Mouse (Mus musculus): ENCODE data around the gene Sgms1. TPM values are rescaled to one million over a fixed set of nuclear protein-coding genes. Genes with fewer than 3 reads are reported as not detected.
A peak's percentile ranks its signal among the peaks of the same experiment; 100 is the strongest.

Gene Sgms1
- polyA plus RNA-seq, 3 experiments from 2014 or later = 47.8 to 56.5 (median 51.5) TPM

DNA sequence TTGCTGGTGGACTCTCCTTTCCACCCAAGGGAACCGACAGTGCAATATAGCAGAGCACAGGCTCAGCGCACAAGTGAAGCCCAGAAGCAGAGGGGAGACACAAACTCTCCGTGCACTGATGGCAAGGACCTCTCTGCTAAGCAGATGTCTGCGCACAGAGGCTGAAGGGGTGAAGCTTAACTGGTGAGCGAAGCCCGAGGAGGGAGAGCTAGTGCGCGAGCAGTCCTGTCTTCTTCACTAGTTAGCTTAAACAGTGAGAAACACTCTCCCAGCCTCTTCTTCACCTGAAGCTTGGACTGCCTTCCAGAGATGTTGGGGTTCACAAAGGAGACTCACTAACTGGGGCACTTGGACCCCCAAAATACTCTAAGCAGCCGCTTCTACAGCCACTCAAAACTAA is 36.1 kb downstream of the Sgms1 start:
- no peak for ATAC-seq

DNA sequence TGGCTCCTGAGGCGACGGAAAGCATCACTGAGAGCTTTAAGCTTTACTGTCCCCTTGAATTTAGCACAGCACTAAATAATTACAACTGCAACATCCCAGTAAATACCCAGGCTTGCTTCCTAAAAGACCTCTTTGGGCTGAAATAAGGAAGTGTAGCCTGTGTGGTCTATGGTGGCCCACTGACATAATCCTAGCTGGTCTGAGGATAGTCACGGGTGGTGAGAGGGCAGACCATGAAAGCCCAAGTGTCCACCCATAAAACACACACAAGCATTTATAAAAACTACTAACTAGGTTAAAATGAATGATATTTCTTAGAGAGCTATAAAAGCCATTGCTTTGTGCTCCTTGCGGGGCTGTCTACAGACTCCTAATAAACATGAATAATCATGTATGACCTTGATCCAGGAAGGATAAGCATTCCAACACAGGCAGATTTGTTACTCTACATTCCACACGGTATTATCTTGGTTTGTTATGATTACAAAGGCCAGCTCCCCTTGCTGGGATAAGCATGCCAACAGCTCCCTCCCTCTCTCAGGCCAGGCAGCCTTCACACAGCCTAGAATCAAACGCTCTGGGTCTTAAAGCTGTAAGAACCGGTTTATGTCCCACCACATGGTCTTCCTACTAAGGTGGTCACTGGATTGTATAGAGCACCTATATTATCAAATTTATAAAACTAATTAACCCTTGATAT is 40.4 kb downstream of the Sgms1 start:
- ATAC-seq = no peak

DNA sequence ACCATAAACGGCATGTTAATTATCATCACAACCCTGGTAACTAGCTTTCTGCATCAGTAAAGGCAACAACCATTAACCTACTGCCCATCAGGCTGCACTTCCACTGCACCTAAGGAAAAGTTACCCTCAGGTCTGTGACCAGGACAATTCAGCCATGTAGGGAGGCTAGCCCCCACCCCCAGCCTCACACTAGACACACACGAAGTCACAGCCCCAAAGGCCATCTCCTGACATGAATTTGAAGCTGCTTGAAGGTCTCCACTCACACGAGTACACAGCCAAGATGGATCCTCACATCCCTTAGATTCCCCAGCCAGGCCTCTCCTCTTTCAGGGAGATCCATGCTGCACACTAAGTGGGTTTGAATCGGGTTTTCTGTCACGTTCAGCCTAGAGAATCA is 42.0 kb downstream of the Sgms1 start:
- ATAC-seq = no peak

DNA sequence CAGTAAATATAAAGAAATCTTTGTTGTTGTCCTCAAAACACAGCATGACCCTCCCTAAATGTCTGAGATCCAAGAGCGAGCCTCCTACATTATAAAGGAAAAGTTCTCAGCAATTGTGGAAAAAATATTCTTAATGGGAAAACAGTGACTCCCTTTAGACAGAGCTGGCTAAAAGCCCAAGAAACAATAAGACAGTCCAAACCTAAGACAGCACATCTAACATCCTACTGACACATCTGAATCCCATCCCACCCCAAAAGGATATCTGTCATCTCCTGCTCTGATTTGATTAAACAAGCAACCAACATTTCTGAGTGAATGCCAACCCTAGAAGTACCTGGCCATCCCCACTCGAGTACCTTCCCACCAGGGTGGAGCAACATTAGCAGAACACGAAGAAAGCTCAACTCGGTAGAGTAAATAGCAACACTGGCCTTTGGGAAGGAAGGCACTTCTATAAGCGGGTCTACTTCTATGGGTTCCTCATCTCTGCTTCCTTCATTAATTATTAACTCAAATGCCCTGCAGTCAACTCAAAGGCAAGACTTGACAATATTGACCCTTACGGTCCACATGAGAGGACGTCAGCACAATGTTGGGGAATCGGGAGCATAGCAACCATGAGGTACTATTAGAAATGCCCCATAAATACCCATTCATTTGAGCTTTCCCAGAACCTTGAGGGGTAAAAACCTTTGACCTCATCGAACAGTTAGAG is 42.7 kb downstream of the Sgms1 start:
- ATAC-seq = no peak

DNA sequence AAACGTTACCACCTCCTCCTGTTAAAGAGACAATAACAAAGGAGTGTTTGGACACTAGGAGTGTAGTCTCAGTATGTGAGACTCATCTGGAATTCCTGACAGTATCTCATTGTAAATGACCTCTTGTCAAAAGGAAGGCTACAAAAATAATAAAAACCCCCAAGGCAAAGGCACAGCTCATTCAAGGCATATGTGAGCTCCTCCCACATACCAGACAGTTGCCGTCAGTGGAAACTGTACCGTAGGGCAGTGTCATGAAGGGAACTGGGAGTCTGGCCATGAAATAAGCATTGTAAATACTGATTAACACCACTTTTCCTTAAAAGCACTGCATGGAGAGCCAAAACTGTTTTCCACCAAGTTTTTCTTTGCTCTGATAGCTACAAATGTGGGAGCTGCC is 43.3 kb downstream of the Sgms1 start:
- ATAC-seq = no peak

DNA sequence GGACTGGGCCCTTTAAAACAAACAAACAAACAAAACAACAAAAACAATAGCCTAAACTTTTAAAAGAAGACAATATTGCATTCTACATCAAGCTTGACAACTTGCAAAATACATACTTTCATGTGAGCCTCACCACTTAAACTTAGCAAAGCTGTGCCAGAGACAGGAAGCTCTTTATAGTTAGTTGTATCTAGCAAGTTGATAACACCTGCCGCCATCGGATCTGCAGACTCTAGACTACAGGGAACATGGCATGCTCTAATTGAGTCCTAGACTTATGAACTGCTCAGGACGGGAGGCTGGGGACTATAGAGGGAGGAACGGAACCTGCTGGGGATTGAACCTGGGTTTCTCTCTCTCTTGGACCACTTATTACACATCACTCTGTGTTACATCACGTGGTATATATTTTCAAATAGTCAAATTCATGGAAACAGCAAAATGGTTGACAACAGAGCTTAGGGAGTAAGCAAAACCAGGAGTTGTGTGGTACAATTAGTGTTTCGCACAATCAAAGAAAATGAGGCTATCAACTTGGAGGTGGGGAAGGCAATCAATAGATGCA is 44.3 kb downstream of the Sgms1 start:
- no peak for ATAC-seq

DNA sequence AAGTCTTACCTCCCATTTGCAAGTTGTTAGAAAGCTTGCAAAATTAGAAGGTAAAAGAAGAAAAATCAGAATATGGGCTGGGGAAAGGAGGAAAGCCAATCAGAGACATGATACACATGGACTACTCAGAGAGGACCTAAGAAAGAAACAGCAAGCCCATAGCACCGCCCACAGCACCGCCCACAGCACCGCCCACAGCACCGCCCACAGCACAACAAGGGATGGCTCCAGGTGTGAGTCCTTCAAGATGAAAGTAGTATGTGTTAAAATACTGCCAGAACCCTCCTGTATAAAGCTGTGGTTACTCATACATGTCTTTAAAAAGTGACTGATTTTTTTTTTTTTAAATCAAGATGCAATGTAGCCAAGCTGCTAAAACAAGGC is 44.8 kb downstream of the Sgms1 start:
- ATAC-seq = no peak

DNA sequence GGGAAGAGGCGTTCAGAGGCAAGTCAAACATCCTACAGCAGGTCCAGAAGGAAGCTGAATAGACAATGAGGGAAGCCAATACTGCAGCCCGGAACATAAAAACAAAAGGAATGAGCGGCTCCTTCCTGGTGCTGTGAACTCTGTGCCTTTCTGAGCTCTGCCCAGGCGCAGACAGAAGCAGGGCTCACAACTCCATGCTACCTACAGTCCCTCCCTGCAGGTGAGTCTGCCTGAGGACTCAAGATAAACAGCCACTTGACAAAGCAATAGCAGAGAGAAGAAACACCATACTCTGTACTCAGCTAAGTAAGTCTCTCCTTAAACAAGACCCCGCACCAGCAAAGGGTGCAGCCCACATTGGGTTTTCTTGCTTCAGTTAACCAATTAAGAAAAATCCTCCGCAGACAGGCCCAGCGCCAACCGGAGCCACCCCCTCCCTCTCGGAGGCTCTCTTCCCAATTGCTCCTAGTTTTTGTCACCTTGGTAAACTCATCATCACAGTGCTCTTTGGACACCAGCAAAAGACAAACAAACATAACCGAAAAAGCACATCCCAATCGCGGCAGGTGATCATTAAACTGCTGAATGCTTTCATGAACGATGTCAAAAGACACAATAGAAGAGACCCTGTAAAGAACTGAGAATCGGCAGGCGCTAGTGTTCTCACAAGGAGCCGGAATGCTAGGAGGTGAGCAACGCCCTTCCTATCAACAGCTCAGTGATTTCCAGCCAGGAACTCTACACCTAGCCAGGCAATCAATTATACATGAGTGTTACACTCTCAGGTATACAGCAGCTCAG is 45.4 kb downstream of the Sgms1 start:
- ATAC-seq = no peak

DNA sequence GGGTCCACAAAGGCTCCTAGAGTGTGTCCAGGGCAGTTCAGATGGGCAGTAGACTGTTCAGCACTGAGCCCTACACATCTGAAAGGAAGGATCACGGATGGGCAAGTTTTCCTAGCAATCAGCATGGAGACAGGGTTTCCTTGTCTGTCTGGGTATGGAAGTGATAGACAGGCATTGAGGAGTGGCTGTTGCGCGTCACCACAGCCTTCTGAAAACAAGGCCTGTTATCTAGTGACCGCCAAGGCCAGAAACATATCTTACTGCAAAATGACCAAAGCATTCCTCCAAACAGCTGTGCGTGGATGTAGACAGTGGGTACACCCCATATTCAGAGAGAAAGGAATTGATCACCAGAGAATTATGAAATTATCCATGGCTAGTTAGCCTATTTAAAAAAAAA is 47.1 kb downstream of the Sgms1 start:
- no peak for ATAC-seq

DNA sequence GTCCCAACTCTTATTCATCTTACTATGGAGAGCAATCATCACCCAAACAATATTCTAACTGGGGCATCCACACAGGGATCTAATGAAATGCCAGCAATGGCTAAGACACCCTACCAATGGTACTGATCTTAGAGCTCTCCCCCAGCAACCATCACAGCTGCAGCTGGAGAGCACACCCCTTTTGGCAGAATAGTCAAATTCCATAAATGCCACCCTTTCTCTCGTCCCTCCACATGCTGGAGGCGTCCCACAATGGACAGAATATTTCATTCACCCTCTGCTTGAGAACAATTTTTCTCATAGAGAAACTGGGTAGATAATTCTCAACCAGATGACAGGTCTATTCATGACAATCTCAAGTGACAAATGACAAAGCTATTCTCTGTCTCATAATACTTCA is 48.4 kb downstream of the Sgms1 start:
- no peak for ATAC-seq

DNA sequence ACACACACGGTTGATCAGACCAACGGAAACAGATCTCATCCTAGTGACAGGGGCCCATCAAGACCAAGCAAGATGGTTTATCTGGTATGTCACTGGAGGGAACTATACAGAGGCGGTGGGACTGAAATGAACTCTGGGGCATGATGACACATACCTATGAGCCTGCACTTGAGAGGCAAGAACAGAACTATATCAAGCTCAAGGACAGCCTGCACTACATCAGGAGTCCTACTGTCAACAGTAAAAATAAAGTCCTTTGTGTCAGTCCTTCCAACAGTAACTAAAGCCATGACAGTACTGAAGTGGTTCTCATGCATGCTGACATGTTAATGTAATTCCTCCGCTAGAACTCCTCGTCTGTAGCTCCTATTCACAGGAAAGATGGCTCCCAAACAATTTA is 49.3 kb downstream of the Sgms1 start:
- ATAC-seq = no peak

DNA sequence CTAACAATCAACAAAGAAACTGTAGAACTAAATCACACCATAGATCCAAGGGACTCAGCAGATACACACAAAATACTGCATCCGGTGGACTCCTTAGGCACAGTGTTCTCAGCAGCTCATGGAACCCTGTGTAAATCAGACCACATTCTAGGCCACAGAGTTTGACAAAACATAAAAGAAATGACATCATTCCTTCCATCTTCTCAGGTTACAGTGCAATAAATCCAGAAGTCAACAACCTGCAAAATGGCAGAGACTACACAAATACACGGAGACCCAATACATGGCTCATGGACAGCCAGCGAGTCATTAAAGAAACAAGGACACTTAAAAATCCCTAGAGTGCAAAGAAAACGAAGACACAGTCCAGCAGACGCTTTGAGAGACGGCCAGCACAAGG is 51.8 kb downstream of the Sgms1 start:
- no peak for ATAC-seq

DNA sequence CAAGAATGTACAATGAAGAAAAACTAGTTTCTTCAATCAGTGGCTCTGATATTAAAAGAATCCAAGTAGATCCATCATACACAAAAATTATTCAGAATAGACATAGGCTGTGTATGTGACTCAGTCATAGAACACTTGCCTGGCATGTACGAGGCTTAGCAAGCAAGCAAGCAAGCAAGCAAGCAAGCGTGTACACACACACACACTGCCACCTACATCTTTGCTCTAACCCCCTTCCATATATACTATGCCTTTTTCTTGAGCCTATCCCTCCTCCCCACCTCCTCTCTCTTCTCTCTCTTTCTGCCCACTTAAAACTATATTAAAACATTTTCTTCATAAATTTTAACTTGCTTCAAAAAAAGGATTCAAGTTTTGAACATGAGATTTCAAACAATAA is 54.8 kb downstream of the Sgms1 start:
- ATAC-seq = no peak

DNA sequence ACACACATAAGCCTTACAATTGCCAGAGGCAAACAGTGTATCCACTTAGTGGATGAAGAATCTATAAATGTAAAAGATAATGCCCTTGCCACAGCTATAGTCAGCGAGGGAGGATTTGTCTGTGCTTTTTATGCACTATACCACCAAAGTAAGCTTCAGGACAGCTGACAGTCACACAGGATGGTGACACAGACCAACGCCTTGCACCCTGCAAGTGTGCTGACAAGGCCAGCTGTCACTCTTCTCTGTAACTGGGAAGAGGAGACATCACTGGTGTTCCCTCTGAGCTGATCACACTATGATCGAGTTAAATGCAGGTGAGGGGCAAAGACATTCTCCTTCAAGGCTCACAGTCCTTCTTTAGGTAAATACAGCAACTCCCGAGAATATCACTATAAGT is 56.0 kb downstream of the Sgms1 start:
- no peak for ATAC-seq

DNA sequence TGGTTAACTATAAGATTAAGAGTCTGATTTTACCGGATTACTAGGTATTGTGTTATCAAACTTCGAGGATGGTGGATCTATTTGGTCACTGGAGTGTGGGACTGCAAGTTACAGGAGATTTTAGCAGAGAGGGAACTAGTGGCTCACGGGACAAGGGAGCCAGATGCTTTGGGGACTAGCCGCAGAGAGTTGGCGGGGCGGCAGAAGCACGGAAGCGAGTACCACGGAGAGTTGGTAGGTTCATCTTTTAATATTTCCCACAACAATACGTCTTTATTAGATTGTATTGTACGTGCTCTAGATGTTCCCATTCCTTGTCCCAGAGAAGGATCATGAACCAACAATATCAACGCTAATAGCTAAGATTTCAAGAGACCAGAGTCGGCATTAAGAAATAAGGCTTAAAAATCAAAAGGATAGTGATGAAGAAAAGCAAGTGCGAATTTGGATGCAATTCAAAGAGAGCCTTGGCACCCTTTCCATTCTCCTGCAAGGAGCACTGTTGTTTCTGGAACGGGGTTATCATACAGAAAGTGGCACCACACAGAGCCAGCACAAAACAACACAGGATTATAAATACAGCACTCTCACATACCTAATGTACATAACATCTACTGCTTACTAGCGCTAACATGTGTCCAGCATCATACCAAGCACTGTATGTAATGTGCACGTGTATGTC is 56.6 kb downstream of the Sgms1 start:
- ATAC-seq = no peak

DNA sequence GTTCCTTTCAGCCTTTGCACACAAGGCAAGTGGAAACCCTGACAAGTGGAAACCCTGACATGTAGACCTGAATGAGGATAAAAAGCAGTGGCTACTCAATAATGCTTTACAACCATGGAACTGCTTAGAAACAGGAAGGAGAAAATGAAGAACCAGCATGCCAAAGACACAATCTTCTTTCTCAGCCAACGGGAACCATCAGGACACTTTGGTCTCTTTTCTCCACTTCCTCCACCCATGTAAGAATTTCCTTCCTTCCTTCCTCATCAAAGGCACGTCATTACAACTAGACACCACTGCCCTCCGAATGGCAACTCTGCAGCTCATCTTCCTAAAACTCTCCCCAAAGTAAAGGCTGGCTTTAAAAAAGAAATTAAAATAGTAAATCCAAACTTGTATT is 59.3 kb downstream of the Sgms1 start:
- no peak for ATAC-seq

DNA sequence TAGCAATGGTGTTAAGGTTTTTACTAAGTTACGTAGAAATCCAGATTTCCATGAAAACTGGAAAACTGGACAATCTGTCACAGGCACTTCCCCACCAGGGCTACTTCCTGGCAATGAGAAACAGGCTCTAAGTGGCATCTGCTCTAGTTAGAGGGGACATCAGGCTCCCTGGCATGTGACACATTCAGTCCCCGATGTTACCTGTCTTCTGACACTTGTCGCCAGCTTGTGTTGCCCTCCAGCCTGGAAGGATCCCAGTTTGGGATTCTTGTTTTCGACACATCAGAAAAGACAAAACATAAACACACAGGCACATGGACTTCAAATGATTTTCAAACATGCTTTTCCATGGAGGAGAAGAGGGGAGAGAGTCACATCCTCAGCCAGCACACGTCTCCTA is 60.0 kb downstream of the Sgms1 start:
- ATAC-seq = no peak

DNA sequence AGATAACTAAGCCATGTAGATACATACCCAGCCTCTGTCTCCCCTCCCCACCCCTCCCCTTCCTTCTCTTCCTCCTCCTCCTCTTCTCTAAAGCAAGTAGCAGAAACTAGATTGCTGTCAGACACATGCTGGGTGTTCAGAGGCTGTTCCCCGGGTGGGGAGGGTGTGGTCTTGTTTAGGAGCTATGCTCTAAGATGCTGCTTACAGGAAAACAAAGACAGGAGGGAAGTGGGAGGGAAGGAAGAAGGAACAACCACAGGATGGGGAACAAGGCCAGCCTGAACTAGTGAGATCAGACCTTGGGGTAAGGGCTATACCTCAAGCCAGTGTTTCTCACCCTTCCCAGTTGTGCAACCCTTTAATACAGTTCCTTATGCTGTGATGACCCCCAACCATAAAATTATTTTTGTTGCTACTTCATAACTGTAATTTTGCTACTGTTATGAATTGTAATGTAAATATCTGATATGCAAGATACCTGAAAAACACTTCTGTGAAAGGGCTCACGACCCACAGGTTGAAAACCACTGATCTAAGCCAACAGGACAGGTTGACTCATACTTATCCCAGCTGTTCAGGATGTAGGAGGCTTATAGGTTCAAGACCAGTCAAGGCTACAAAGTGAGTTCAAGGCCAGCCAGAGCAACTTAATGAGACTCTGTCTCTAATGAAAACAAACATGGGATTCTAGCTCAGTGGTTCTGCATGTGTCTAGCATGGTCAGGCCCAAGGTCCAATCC is 61.3 kb downstream of the Sgms1 start:
- no peak for ATAC-seq

DNA sequence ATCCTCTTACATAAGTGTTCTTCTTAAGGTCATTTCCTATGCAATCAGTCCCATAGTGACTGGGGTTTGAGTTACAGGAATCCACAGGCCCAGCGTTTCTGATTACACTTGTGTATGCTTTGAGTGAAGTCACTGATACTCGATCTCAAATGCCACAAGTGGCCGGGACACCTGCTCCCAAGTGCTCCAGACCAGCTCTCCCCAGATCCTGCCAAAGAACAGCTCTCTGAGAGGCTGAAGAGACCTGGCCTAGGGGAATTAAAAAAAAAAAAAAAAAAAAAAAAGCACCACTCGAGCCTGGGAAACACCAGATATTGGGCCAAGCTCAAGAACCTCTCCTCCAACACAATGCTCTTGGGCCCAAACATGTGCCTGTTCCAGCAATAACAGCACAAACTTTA is 62.9 kb downstream of the Sgms1 start:
- no peak for ATAC-seq

DNA sequence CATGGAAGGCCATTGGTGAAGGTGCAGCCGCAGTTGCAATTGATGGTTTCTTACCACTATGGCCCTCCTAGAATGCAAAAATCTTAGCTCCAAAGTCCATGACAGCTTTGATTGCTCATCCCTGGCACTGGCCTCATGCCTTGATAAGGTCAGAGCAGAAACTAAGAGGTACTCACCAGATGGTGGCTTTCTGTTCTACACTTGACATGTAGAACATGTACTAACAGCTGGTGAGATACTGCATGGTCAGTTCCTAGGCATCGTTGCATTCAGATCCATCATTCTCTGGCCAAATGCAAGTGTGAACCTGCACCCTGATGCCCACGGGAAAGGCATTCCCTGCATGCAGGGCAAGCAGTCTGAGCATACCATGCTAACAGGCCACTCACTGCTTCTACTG is 63.4 kb downstream of the Sgms1 start:
- no peak for ATAC-seq

DNA sequence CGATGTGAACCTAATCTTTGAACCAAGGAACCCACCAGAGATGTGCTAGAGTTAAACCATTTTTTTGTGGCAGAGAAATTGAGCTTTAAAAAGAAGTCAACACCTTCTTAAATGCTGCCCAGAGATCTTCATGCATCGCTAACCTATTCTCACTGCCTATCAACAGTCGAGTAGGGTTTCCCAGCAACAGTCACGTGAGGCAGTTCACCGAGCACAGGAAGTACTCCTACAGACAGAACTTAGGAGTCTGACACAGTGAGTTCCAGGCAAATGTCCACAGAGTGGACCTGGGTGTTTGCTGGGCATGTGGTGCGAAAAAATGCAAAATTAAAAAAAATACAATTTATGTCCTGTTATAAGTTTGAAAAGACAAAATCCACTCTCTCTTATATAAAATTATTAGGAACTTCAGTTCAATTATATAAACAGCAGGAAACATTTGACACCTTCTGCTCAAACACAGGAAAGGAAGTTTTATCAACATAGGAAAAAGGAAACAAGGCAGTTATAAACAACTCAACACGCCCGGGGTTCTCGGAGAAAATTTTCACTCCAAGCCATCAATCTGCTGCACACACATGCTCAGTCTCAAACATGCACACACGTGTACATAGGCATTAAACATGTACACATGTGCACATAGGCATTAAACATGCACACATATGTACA is 64.3 kb downstream of the Sgms1 start:
- peak; percentile 80 for ATAC-seq

DNA sequence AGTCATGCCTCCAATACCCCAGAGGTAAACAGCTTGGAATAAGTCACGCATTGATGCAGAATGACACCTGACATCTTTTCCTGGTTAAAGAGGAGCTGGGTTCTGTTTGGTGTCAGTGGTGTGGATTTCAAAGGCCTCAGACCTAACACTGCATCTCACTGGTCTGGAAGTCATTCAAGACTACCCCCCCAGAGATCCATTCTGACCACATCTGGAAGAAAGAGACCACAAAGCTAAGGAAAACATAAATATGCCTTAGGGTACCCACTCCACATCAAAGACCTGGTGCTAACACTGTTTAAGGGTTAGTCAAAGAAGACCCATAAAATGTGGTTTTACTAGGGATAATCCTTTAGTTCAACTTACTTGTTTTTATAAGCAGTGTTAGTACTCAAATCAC is 65.0 kb downstream of the Sgms1 start:
- no peak for ATAC-seq

Data from inflammation-experienced regulatory T-cells, adult 6 months (primary cell).